Mouse (Mus musculus) liver, embryonic 14.5 days (tissue): ENCODE measurements around the gene Rab19. TPM values are rescaled to one million over a fixed set of nuclear protein-coding genes. Genes with fewer than 3 reads are reported as not detected.
"Not testable (repeated sequence)": the region's sequence is repeated elsewhere in the genome, so short reads cannot be mapped to it uniquely, and the experiment has no call there.

Experiments
- ATAC-seq: fragments of 200-750 bp; cut with Nextera tagmentation; 2 replicates; pipeline ENCODE4 v1.8.0; 2017; ENCODE audit warnings: moderate number of reproducible peaks, mild to moderate bottlenecking, moderate library complexity; ENCODE audit not compliant: insufficient read depth
- DNase-seq, 3 experiments: peaks; one replicate each; pipeline ENCODE4 v3.0.0-alpha.2; 2012 to 2013; ENCODE audit warnings: low read depth in 3 of 3, low spot score in 3 of 3
- H3K27ac ChIP-seq: fragments of 300-500 bp; sonication (generic); 2 replicates; pipeline ENCODE4 v1.5.1; 2014; ENCODE audit warnings: moderate library complexity, mild to moderate bottlenecking, control low read depth, inconsistent platforms
- H3K27me3 ChIP-seq: fragments of 300-500 bp; sonication (generic); 2 replicates; pipeline ENCODE4 v1.6.1; 2014; ENCODE audit warnings: mild to moderate bottlenecking, low read length, moderate library complexity; ENCODE audit not compliant: control insufficient read depth, insufficient read depth
- H3K36me3 ChIP-seq: fragments of 300-500 bp; sonication (generic); replicated peaks from 2 replicates; pipeline ENCODE4 v1.6.1; 2014; ENCODE audit warnings: low read depth; ENCODE audit not compliant: control insufficient read depth, insufficient read depth
- H3K4me1 ChIP-seq, 2 experiments: fragments of 200-500 bp in 1 of 2; fragments of 300-500 bp in 1 of 2; sonication (generic) in 1 of 2; replicated peaks; 2 replicates each; pipeline ENCODE4 v1.6.1; 2012 to 2014; ENCODE audit warnings: antibody characterized with exemption in 1 of 2, inconsistent platforms in 1 of 2, low read length in 1 of 2; ENCODE audit not compliant: control insufficient read depth in 2 of 2, insufficient read depth in 2 of 2
- H3K4me2 ChIP-seq: fragments of 300-500 bp; sonication (generic); 2 replicates; pipeline ENCODE4 v1.6.1; 2014; ENCODE audit warnings: low read depth, mild to moderate bottlenecking, control low read depth, moderate library complexity
- H3K4me3 ChIP-seq, 2 experiments: fragments of 200-500 bp in 1 of 2; fragments of 300-500 bp in 1 of 2; sonication (generic) in 1 of 2; 2 replicates each; pipeline ENCODE4 v1.5.1; 2012 to 2014; ENCODE audit warnings: low read depth in 2 of 2, low read length in 2 of 2, mild to moderate bottlenecking in 2 of 2, control low read depth in 1 of 2, inconsistent platforms in 1 of 2, moderate library complexity in 1 of 2; ENCODE audit not compliant: insufficient read depth in 1 of 2
- H3K9ac ChIP-seq: fragments of 300-500 bp; sonication (generic); replicated peaks from 2 replicates; pipeline ENCODE4 v1.6.1; 2014; ENCODE audit warnings: mild to moderate bottlenecking, control low read depth, moderate library complexity
- H3K9me3 ChIP-seq: fragments of 300-500 bp; sonication (generic); 2 replicates; pipeline ENCODE4 v1.6.1; 2016; ENCODE audit warnings: low read length, mixed read lengths; ENCODE audit not compliant: control insufficient read depth
- CTCF ChIP-seq: IDR thresholded peaks from 2 replicates; pipeline ENCODE4 v1.5.1; 2016; ENCODE audit warnings: antibody characterized with exemption, low read depth, control low read depth
- EP300 ChIP-seq: IDR thresholded peaks from 2 replicates; pipeline ENCODE4 v1.6.1; 2016; ENCODE audit warnings: antibody characterized with exemption, low read depth
- WGBS: fragments of 180-500 bp; shearing (Covaris S2); extraction: QIAGEN DNeasy Blood & Tissue Kit; methylation state at CpG from one replicate; pipeline ENCODE4 v1.1.7; 2014; ENCODE audit not compliant: insufficient replicate concordance; 5-methylcytosine and 5-hydroxymethylcytosine counted together
- polyA plus RNA-seq, 2 experiments: library from polyadenylated mRNA; depleted of rRNA in 1 of 2; stranded (reverse) in 1 of 2; unstranded in 1 of 2; fragments of >200 nt; fragmentation: Nextera tagmentation in 1 of 2; extraction: Ambion mirVana in 1 of 2; gene quantifications; 2 replicates each; pipeline versions ENCODE4 v1.2.1 to v1.2.3; 2012 to 2014

The Rab19 gene
- polyA plus RNA-seq, 2 experiments: 0.17 to 0.38 TPM

DNA sequence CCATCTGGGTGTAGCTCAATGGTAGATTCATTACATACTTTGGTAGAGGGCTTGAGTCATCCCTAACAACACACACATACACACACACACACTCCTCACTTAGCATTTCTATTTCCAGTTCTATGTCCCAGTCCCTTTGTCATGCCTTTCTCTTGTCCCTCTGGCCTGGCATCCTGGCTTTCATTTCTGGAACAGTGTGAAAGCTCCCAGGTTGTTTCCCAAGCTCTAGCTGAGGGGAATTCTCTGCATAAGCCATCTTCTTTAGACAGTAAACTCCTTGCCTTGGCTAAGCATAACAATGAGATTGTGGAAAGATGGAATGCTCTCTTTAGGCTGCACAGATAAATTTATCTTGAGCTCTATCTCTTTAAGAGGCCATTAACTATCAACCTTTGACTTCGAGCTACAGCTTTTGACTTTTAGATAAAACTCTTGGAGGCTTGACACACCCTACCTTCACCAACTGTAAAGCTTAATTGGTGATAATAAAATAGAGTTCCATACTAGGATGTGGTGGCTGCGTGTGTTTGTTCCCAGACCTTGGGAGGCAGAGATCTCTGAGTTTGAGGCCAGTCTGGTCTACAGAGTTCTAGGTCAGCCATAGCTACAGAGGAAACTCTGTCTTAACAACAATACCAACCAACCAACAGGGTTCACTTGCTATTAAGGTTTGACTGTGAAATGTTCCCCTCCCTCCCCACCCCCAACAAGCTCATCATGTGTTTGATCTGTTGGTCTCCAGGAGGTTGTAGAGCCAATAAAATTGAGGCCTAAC, 53.3 kb downstream of the Rab19 start:
- no peak for DNase-seq
- H3K4me1 ChIP-seq: peaks cover 45 to 51% of the 10 kb centered on the region in 2 experiments
- TF ChIP-seq EP300: peak; percentile 44; the same call in 1 of the 2 replicates
- TF ChIP-seq CTCF: no peak
- peak overlapping the region; percentile 76 for H3K27ac ChIP-seq
- 19% methylated on average over 2 of the region's 2 CpGs for WGBS
- no peaks in the 10 kb centered on the region for H3K27me3 ChIP-seq
- H3K36me3 ChIP-seq: no peaks in the 10 kb centered on the region
- no peaks in the 10 kb centered on the region for H3K9me3 ChIP-seq
- H3K9ac ChIP-seq: no peak overlapping the region
- ATAC-seq: peak; percentile 43
- H3K4me2 ChIP-seq: peak overlapping the region; percentile 40
- H3K4me3 ChIP-seq: no peak overlapping the region

DNA sequence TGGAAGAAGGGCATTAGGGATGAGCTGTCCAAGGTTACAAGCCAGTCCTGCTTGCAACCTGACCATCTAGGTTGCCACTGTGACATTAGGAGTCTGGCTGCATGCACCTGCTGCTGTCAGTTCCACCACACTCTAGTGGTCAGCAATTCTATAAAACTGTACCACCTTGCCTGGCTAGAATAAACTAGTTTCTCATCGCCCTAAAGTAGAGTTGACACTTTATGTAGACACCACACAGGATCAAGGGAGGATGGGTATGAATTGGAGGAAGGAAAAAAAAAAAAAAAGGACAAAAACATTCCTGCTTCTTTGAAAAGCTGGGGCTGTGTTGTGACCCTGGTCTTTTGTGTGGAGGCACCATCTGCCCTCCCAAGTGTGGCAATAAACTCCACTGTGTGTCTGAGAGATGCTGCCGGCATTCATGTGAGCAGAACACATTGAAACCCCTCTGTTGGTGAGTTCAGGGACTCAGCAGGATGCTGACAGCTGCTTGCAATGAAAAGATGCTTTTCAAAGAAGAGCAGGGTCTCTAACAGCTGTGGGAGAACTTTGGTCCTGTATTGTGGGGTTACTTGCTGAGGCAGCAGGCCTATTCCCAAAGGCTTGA, 54.0 kb downstream of the Rab19 start:
- no peaks in the 10 kb centered on the region for H3K27me3 ChIP-seq
- H3K4me2 ChIP-seq: peak overlapping the region; percentile 40; the same call in 1 of the 2 replicates
- no peak overlapping the region for H3K9ac ChIP-seq
- no peaks in the 10 kb centered on the region for H3K9me3 ChIP-seq
- 72% methylated on average over 2 of the region's 2 CpGs for WGBS
- H3K27ac ChIP-seq: peak overlapping the region; percentile 76
- ATAC-seq (no peak), DNase-seq (no peak)
- H3K36me3 ChIP-seq: no peaks in the 10 kb centered on the region
- H3K4me3 ChIP-seq: no peak overlapping the region
- peaks cover 40 to 44% of the 10 kb centered on the region in 2 experiments for H3K4me1 ChIP-seq
- TF ChIP-seq CTCF (no peak), EP300 (no peak)

DNA sequence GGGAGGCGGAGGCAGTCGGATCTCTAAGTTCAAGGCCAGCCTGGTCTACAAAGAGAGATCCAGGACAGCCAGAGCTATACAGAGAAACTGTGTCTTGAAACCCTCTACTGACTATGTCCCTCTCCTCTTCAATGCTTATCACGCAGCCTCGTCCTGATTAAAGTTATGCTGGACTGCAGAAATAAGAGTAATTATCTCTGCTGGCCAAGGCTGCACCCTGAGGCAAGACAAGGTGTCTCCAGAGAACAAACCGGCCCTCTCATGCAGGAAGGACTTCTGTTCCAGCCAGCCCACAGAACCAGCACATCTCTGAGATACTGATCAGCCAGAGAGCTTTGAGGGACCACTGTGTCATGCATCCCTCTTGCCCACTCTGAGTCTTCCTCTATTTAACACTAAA, 54.9 kb downstream of the Rab19 start:
- WGBS: 38% methylated on average over 5 of the region's 5 CpGs
- no peak for DNase-seq
- no peak for TF ChIP-seq CTCF
- peak; percentile 65 for TF ChIP-seq EP300
- H3K27me3 ChIP-seq: no peaks in the 10 kb centered on the region
- ATAC-seq: peak; percentile 65
- no peaks in the 10 kb centered on the region for H3K9me3 ChIP-seq
- no peak overlapping the region; the same call in 1 of the 2 replicates for H3K9ac ChIP-seq
- peak overlapping the region; percentile 20; the same call in 1 of the 2 replicates for H3K4me2 ChIP-seq
- H3K4me1 ChIP-seq: peaks cover 32 to 35% of the 10 kb centered on the region in 2 experiments
- no peak overlapping the region for H3K4me3 ChIP-seq
- no peaks in the 10 kb centered on the region for H3K36me3 ChIP-seq
- peak overlapping the region; percentile 76 for H3K27ac ChIP-seq

DNA sequence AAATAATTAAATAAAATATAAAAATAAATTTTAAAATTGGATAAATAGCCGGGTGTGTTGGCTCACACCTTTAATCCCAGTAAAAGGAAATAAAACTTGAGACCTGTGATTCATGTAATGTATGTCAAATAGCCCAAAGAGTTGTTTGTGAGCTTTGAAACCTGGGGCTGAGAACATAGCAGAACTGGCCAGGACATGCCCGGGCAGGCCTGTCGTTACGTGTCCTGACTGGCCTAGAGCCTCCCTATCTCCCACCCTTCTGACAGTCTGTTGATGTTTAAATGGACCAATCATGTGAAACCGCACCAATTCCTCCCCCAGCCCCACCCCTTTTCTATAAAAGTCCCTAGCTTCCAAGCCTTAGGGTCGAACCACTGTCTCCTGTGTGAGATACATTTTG, 56.5 kb downstream of the Rab19 start:
- H3K9ac ChIP-seq, H3K36me3 ChIP-seq, H3K9me3 ChIP-seq, H3K27me3 ChIP-seq, H3K27ac ChIP-seq, H3K4me3 ChIP-seq, H3K4me2 ChIP-seq, ATAC-seq, DNase-seq: not testable (repeated sequence)
- peaks cover 32 to 34% of the 10 kb centered on the region in 2 experiments for H3K4me1 ChIP-seq
- WGBS: 87% methylated on average over 6 of the region's 6 CpGs

Other genes starting within 250 kb of the Rab19 start
- 4.5 and 6.7 TPM in 2 replicates for gene Kdm7a, start 174.4 kb upstream of the Rab19 start, polyA plus RNA-seq (2012; rRNA removed)
- 9.1 and 11.1 TPM in 2 replicates for gene Kdm7a, start 174.4 kb upstream of the Rab19 start, polyA plus RNA-seq (2014; fragmentation: Nextera tagmentation; extraction: Ambion mirVana)
- gene Slc37a3, start 3.5 kb upstream of the Rab19 start, polyA plus RNA-seq (2012; rRNA removed): 3.7 and 3.9 TPM in 2 replicates
- gene Slc37a3, start 3.5 kb upstream of the Rab19 start, polyA plus RNA-seq (2014; fragmentation: Nextera tagmentation; extraction: Ambion mirVana): 6.0 and 6.3 TPM in 2 replicates
- 89.7 and 116 TPM in 2 replicates for gene Mkrn1, start 39.3 kb downstream of the Rab19 start, polyA plus RNA-seq (2012; rRNA removed)
- gene Mkrn1, start 39.3 kb downstream of the Rab19 start, polyA plus RNA-seq (2014; fragmentation: Nextera tagmentation; extraction: Ambion mirVana): 198 and 207 TPM in 2 replicates
- 1.3 and 1.4 TPM in 2 replicates for gene Dennd2a, start 176.7 kb downstream of the Rab19 start, polyA plus RNA-seq (2012; rRNA removed)
- gene Dennd2a, start 176.7 kb downstream of the Rab19 start, polyA plus RNA-seq (2014; fragmentation: Nextera tagmentation; extraction: Ambion mirVana): 1.0 and 1.7 TPM in 2 replicates
- gene Adck2, start 192.7 kb downstream of the Rab19 start, polyA plus RNA-seq (2012; rRNA removed): 2.2 and 3.1 TPM in 2 replicates
- gene Adck2, start 192.7 kb downstream of the Rab19 start, polyA plus RNA-seq (2014; fragmentation: Nextera tagmentation; extraction: Ambion mirVana): 6.7 and 7.8 TPM in 2 replicates
- 0.87 and 1.6 TPM in 2 replicates for gene Gm42420, start 204.6 kb downstream of the Rab19 start, polyA plus RNA-seq (2012; rRNA removed)
- gene Gm42420, start 204.6 kb downstream of the Rab19 start, polyA plus RNA-seq (2014; fragmentation: Nextera tagmentation; extraction: Ambion mirVana): 2.1 and 2.5 TPM in 2 replicates
- gene Ndufb2, start 211.4 kb downstream of the Rab19 start, polyA plus RNA-seq (2012; rRNA removed): 105 and 120 TPM in 2 replicates
- gene Ndufb2, start 211.4 kb downstream of the Rab19 start, polyA plus RNA-seq (2014; fragmentation: Nextera tagmentation; extraction: Ambion mirVana): 279 TPM in 2 replicates